Mouse (Mus musculus): ENCODE data around the gene Slc43a2. TPM values are rescaled to one million over a fixed set of nuclear protein-coding genes. Genes with fewer than 3 reads are reported as not detected.
A peak's percentile ranks its signal among the peaks of the same experiment; 100 is the strongest.

Slc43a2 gene
- total and polyA plus RNA-seq, 3 experiments: 4.9 to 8.4 TPM; not detected in 1

DNA sequence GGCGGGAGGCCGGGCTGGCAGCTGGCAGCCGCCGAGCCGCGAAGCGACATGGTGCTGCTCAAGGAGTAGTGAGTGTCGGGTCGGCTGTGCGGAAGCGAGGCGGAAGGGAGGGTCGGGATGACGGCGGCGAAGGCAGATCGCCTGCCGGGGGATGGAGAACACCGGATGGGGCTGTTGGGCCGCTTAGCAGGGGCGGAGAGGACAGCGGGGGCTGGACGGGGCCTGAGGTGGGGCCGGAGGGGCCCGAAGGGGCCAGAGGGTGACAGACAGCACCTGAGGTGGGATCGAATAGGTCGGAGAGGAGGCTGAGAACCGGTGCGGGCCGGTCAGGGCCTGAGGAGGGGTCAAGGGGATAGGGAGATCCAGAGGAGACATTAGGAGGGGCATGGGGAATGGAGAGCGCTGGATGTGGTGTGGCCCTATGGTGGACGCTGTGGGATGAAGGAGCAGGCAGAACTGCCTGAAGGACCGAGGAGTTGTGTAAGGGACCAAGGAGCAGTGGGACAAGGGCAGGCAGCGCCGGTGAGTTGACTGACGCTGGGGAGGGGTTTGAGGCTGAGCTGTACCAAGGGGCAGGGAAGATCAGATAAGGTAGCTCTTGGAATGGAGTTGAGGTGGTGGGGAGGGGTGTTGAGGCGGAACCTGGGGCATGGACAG, 56.9 kb downstream of the Slc43a2 start (continued):
- TF ChIP-seq MEF2A (IDR thresholded peaks at IDR 0.05; ENCODE audit: extremely low read depth, insufficient replicate concordance, low read depth, low read length, poor library complexity, severe bottlenecking) (no peak), SMC3 (IDR thresholded peaks at IDR 0.05; ENCODE audit: low read depth, low read length) (no peak), NELFE (IDR thresholded peaks at IDR 0.05; ENCODE audit: low read depth, low read length) (peak; percentile 19; the same call in 1 of the 2 replicates), ETS1 (IDR thresholded peaks at IDR 0.05; ENCODE audit: low read depth, low read length) (no peak; the same call in none of the 2 replicates), MAFK (IDR thresholded peaks at IDR 0.05; ENCODE audit: borderline replicate concordance, low read depth, low read length) (no peak), MAZ (IDR thresholded peaks at IDR 0.05; ENCODE audit: low read depth, low read length) (peak; percentile 80; the same call in 1 of the 2 replicates), BHLHE40 (IDR thresholded peaks at IDR 0.05; ENCODE audit: borderline replicate concordance, low read depth, low read length) (no peak), CHD2 (IDR thresholded peaks at IDR 0.05; ENCODE audit: low read length) (no peak), USF1 (IDR thresholded peaks at IDR 0.05; ENCODE audit: low read depth, low read length) (no peak), MAX (IDR thresholded peaks at IDR 0.05; ENCODE audit: low read length) (no peak), RAD21 (IDR thresholded peaks at IDR 0.05; ENCODE audit: low read depth, low read length) (no peak), E2F4 (IDR thresholded peaks at IDR 0.05; ENCODE audit: borderline replicate concordance, low read depth, low read length) (no peak)

- Histone ChIP-seq H3K4me3 (ENCODE audit: control insufficient read depth in 1 of 2, insufficient read depth in 1 of 2, low read depth in 2 of 2, low read length in 2 of 2) (no peak overlapping the region), H3K9me3 (replicated peaks; ENCODE audit: insufficient read depth, low read length) (no peaks in the 10 kb centered on the region), H3K27me3 (ENCODE audit: control insufficient read depth in 1 of 2, insufficient read depth in 2 of 2, low read length in 2 of 2) (no peaks in the 10 kb centered on the region), H3K9ac (ENCODE audit: control insufficient read depth, low read depth, low read length, poor library complexity, severe bottlenecking) (peak overlapping the region; percentile 32; the same call in 1 of the 2 replicates), H3K79me2 (ENCODE audit: control insufficient read depth, insufficient read depth, low read length, poor library complexity) (peaks cover 33% of the 10 kb centered on the region), H3K4me1 (ENCODE audit: control insufficient read depth in 1 of 2, insufficient read depth in 2 of 2, low read length in 2 of 2) (peaks cover 13 to 45% of the 10 kb centered on the region in 2 experiments), H3K36me3 (ENCODE audit: control insufficient read depth in 1 of 2, insufficient read depth in 2 of 2, low read length in 2 of 2) (peaks cover 11 to 39% of the 10 kb centered on the region in 2 experiments), H3K27ac (ENCODE audit: control insufficient read depth, low read depth, low read length) (peak overlapping the region; percentile 50; the same call in 1 of the 2 replicates)
- TF ChIP-seq SIN3A (IDR thresholded peaks at IDR 0.05; ENCODE audit: low read length): peak; percentile 33; the same call in 1 of the 2 replicates
- TF ChIP-seq ZNF384 (IDR thresholded peaks at IDR 0.05; ENCODE audit: low read depth, low read length): no peak
- TF ChIP-seq EP300 (IDR thresholded peaks at IDR 0.05; ENCODE audit: low read depth in 1 of 2, low read length in 2 of 2): peak in 1 of 2 experiments; percentile 49; a peak in 2 of 4 replicates
- TF ChIP-seq RCOR1 (IDR thresholded peaks at IDR 0.05; ENCODE audit: low read depth, low read length): 0 out of 2 replicates have a peak, but pooled peaks have one; percentile 14
- DNase-seq (ENCODE audit: low read depth, low spot score): peak; percentile 85
Measured at GRCm38 (mm10) chr11:75592612-75593011, 61.1 kb downstream of the Slc43a2 start.

GRCm38 (mm10) chr11:75594431-75594830, 62.9 kb downstream of the Slc43a2 start:
- no peaks in the 10 kb centered on the region for H3K27me3 ChIP-seq (ENCODE audit: control insufficient read depth in 1 of 2, insufficient read depth in 2 of 2, low read length in 2 of 2)
- H3K36me3 ChIP-seq (ENCODE audit: control insufficient read depth in 1 of 2, insufficient read depth in 2 of 2, low read length in 2 of 2): peaks cover 18 to 35% of the 10 kb centered on the region in 2 experiments
- TF ChIP-seq MYB (IDR thresholded peaks at IDR 0.05; ENCODE audit: low read depth, low read length) (no peak), CTCF (IDR thresholded peaks at IDR 0.05 in 2 of 3, conservative IDR thresholded peaks at IDR 0.05 in 1 of 3; ENCODE audit: control insufficient read depth in 1 of 3, insufficient read depth in 1 of 3, low read depth in 2 of 3, low read length in 3 of 3, poor library complexity in 1 of 3, severe bottlenecking in 1 of 3) (no peak), KAT2A (conservative IDR thresholded peaks at IDR 0.05; ENCODE audit: low read depth, low read length) (no peak), POLR2AphosphoS2 (IDR thresholded peaks at IDR 0.05; ENCODE audit: low read length) (no peak), JUND (IDR thresholded peaks at IDR 0.05; ENCODE audit: low read depth, low read length) (no peak), ZC3H11A (IDR thresholded peaks at IDR 0.05; ENCODE audit: low read depth, low read length) (no peak), NELFE (IDR thresholded peaks at IDR 0.05; ENCODE audit: low read depth, low read length) (no peak), GATA1 (IDR thresholded peaks at IDR 0.05; ENCODE audit: low read depth, low read length) (no peak), SMC3 (IDR thresholded peaks at IDR 0.05; ENCODE audit: low read depth, low read length) (no peak), ETS1 (IDR thresholded peaks at IDR 0.05; ENCODE audit: low read depth, low read length) (no peak), ZKSCAN1 (IDR thresholded peaks at IDR 0.05; ENCODE audit: low read depth, low read length) (no peak), POLR2AphosphoS5 (IDR thresholded peaks at IDR 0.05; ENCODE audit: borderline replicate concordance, low read depth, low read length) (no peak), POLR2A (IDR thresholded peaks at IDR 0.05; ENCODE audit: control insufficient read depth in 1 of 2, insufficient read depth in 1 of 2, low read depth in 1 of 2, low read length in 2 of 2, poor library complexity in 1 of 2) (no peak), ZMIZ1 (IDR thresholded peaks at IDR 0.05; ENCODE audit: low read depth, low read length) (no peak), MYC (IDR thresholded peaks at IDR 0.05; ENCODE audit: low read depth, low read length) (no peak), TCF12 (IDR thresholded peaks at IDR 0.05; ENCODE audit: low read depth, low read length) (no peak), USF1 (IDR thresholded peaks at IDR 0.05; ENCODE audit: low read depth, low read length) (no peak), RCOR1 (IDR thresholded peaks at IDR 0.05; ENCODE audit: low read depth, low read length) (no peak)

More at GRCm38 (mm10) chr11:75594431-75594830, 62.9 kb downstream of the Slc43a2 start:
- Histone ChIP-seq H3K4me3 (ENCODE audit: control insufficient read depth in 1 of 2, insufficient read depth in 1 of 2, low read depth in 2 of 2, low read length in 2 of 2) (no peak overlapping the region), H3K79me2 (ENCODE audit: control insufficient read depth, insufficient read depth, low read length, poor library complexity) (peaks cover 18% of the 10 kb centered on the region), H3K9ac (ENCODE audit: control insufficient read depth, low read depth, low read length, poor library complexity, severe bottlenecking) (no peak overlapping the region), H3K9me3 (replicated peaks; ENCODE audit: insufficient read depth, low read length) (no peaks in the 10 kb centered on the region), H3K4me1 (ENCODE audit: control insufficient read depth in 1 of 2, insufficient read depth in 2 of 2, low read length in 2 of 2) (peaks cover 13 to 37% of the 10 kb centered on the region in 2 experiments), H3K27ac (ENCODE audit: control insufficient read depth, low read depth, low read length) (no peak overlapping the region)
- DNase-seq (ENCODE audit: low read depth, low spot score): no peak

All from MEL (cell line).